Mouse (Mus musculus): Measurements from ENCODE around the gene Prss56. TPM values are rescaled to one million over a fixed set of nuclear protein-coding genes. Genes with fewer than 3 reads are reported as not detected.

Prss56 gene
- polyA plus RNA-seq (2015; fragmentation: Illumina TruSeq; extraction: RNeasy Lipid Tissue Mini Kit (QIAGEN cat#74804); ENCODE audit: low read depth, low replicate concordance), result 0.34 TPM

DNA sequence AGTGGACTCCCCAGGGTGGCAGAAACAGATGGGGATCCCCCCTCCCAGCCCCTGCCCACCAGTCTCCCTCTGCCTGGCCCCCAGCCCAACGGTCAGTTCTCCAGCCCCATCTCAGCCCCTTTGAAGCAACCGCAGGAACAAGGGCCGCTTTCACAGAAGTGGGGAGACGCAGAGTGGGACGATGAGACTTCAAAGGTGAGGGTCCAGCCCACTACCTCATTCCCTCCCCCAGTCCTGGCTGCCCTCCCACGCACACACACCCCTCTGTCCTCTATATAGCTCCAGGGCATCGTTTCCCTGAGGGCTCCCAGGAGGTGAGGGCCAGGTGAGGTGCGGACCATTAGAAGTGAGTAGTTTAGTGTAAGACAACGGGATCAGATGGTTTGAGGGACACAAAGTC lies at the start of gene Prss56:
TSS of gene Prss56 (plus strand) at position 301 of the 400 bp plus-strand sequence.

GRCm38 (mm10) chr1:87156199-87156587 lies 26.9 kb upstream of the Prss56 start, which contains the start of gene Ecel1:
Ecel1 (minus strand) TSS chr1:87156521.

GRCm38 (mm10) chr1:87190429-87190828 lies 7.3 kb downstream of the Prss56 start, which contains the start of gene Chrnd:
Chrnd (plus strand) TSS chr1:87190607.

GRCm38 (mm10) chr1:87204465-87204864 lies 21.4 kb downstream of the Prss56 start, which contains the start of gene Chrng:
Chrng (plus strand) TSS chr1:87204657.

GRCm38 (mm10) chr1:87213735-87214704 lies 30.9 kb downstream of the Prss56 start, which contains the start of gene Eif4e2:
Eif4e2 (plus strand) TSS chr1:87213914.

Other genes starting within 250 kb of the Prss56 start
- gene Alppl2, start 93.4 kb upstream of the Prss56 start, polyA plus RNA-seq (2015; fragmentation: Illumina TruSeq; extraction: RNeasy Lipid Tissue Mini Kit (QIAGEN cat#74804); ENCODE audit: low read depth, low replicate concordance), result not detected
- not detected for gene Alpi, start 81.7 kb upstream of the Prss56 start, polyA plus RNA-seq (2015; fragmentation: Illumina TruSeq; extraction: RNeasy Lipid Tissue Mini Kit (QIAGEN cat#74804); ENCODE audit: low read depth, low replicate concordance)
- not detected for gene Akp3, start 58.3 kb upstream of the Prss56 start, polyA plus RNA-seq (2015; fragmentation: Illumina TruSeq; extraction: RNeasy Lipid Tissue Mini Kit (QIAGEN cat#74804); ENCODE audit: low read depth, low replicate concordance)
- gene Ecel1, start 26.8 kb upstream of the Prss56 start, polyA plus RNA-seq (2015; fragmentation: Illumina TruSeq; extraction: RNeasy Lipid Tissue Mini Kit (QIAGEN cat#74804); ENCODE audit: low read depth, low replicate concordance), result 10.6 TPM
- not detected for gene Chrnd, start 7.3 kb downstream of the Prss56 start, polyA plus RNA-seq (2015; fragmentation: Illumina TruSeq; extraction: RNeasy Lipid Tissue Mini Kit (QIAGEN cat#74804); ENCODE audit: low read depth, low replicate concordance)
- gene Chrng, start 21.3 kb downstream of the Prss56 start, polyA plus RNA-seq (2015; fragmentation: Illumina TruSeq; extraction: RNeasy Lipid Tissue Mini Kit (QIAGEN cat#74804); ENCODE audit: low read depth, low replicate concordance), result not detected
- gene Eif4e2, start 30.6 kb downstream of the Prss56 start, polyA plus RNA-seq (2015; fragmentation: Illumina TruSeq; extraction: RNeasy Lipid Tissue Mini Kit (QIAGEN cat#74804); ENCODE audit: low read depth, low replicate concordance), result 72.4 TPM
- 34.6 TPM for gene Efhd1, start 81.0 kb downstream of the Prss56 start, polyA plus RNA-seq (2015; fragmentation: Illumina TruSeq; extraction: RNeasy Lipid Tissue Mini Kit (QIAGEN cat#74804); ENCODE audit: low read depth, low replicate concordance)
- 50.8 TPM for gene Gigyf2, start 143.7 kb downstream of the Prss56 start, polyA plus RNA-seq (2015; fragmentation: Illumina TruSeq; extraction: RNeasy Lipid Tissue Mini Kit (QIAGEN cat#74804); ENCODE audit: low read depth, low replicate concordance)
- 12.1 TPM for gene Kcnj13, start 211.4 kb downstream of the Prss56 start, polyA plus RNA-seq (2015; fragmentation: Illumina TruSeq; extraction: RNeasy Lipid Tissue Mini Kit (QIAGEN cat#74804); ENCODE audit: low read depth, low replicate concordance)

All from brain, adult 10 weeks (tissue).